ENCODE assay signal across 15 mouse cellular contexts in genomic region chr16:17656212-17656871, GRCm38 (mm10). TPM values are rescaled to one million over a fixed set of nuclear protein-coding genes. Genes with fewer than 3 reads are reported as not detected.
DNase-seq lines count a peak whose midpoint lies in the region; ATAC-seq and TF ChIP-seq lines count a peak whose summit lies in the region.
"Had no signal": no experiment of that assay in that cellular context is flagged by ENCODE, and none has a peak within 500 bp of the region (broad histone marks: within the 10 kb centered on the region; RNA-seq: fewer than 3 reads in every experiment).

No protein-coding gene starts in this region.

- H3K27ac ChIP-seq in heart, embryonic 12.5 days (ENCODE audit: poor library complexity, severe bottlenecking) = peak overlapping the region; percentile 63
- no peak overlapping the region for H3K27ac ChIP-seq in kidney, embryonic 14.5 days (ENCODE audit: low read depth, low read length)
- H3K27ac ChIP-seq in intestine, embryonic 15.5 days = peak overlapping the region; percentile 38; the same call in 1 of the 2 replicates
- H3K27ac ChIP-seq in thymus, adult 2 months (ENCODE audit: control insufficient read depth, insufficient read depth, low read length) = no peak overlapping the region
- H3K27ac ChIP-seq: forebrain, embryonic 15.5 days; hindbrain, postnatal 0 days had no signal

- 36% methylated on average over 5 of the region's 5 CpGs for WGBS in heart, embryonic 12.5 days
- WGBS in kidney, embryonic 14.5 days = 90% methylated on average over 5 of the region's 5 CpGs
- WGBS in intestine, embryonic 15.5 days = 66% methylated on average over 5 of the region's 5 CpGs
- 91% methylated on average over 5 of the region's 5 CpGs for WGBS in thymus, adult 2 months

- H3K36me3 ChIP-seq in heart, embryonic 12.5 days = peaks cover 74% of the 10 kb centered on the region
- H3K36me3 ChIP-seq in kidney, embryonic 14.5 days (ENCODE audit: control insufficient read depth, insufficient read depth, low read length) = peaks cover 65% of the 10 kb centered on the region
- peaks cover 42% of the 10 kb centered on the region for H3K36me3 ChIP-seq in intestine, embryonic 15.5 days
- H3K36me3 ChIP-seq in thymus, adult 2 months (ENCODE audit: control insufficient read depth, insufficient read depth, low read length) = peaks cover 46% of the 10 kb centered on the region

- peak; percentile 31; the same call in 1 of the 2 replicates for ATAC-seq in heart, embryonic 12.5 days (ENCODE audit: insufficient number of reproducible peaks, low FRiP score)
- no peak for ATAC-seq in kidney, embryonic 14.5 days (ENCODE audit: low FRiP score, low TSS enrichment)
- peak; percentile 85 for ATAC-seq in intestine, embryonic 15.5 days
- ATAC-seq: forebrain, embryonic 15.5 days; hindbrain, postnatal 0 days had no signal

- TF ChIP-seq POLR2A in thymus, adult 2 months (IDR thresholded peaks at IDR 0.05; ENCODE audit: control insufficient read depth, extremely low read depth, insufficient read depth, low read length, poor library complexity) = no peak

- H3K9ac ChIP-seq in heart, embryonic 12.5 days = 0 out of 2 replicates have a peak overlapping the region, but pooled peaks have one; percentile 7
- no peak overlapping the region for H3K9ac ChIP-seq in kidney, embryonic 14.5 days (ENCODE audit: low read depth, low read length)
- H3K9ac ChIP-seq in intestine, embryonic 15.5 days = no peak overlapping the region
- H3K9ac ChIP-seq: forebrain, embryonic 15.5 days had no signal

- TF ChIP-seq CTCF in thymus, adult 2 months (IDR thresholded peaks at IDR 0.05; ENCODE audit: borderline replicate concordance, control insufficient read depth, extremely low read depth, insufficient read depth, low read length, poor library complexity) = no peak

- no peaks in the 10 kb centered on the region for H3K9me3 ChIP-seq in heart, embryonic 12.5 days (replicated peaks)
- H3K9me3 ChIP-seq in kidney, embryonic 14.5 days (ENCODE audit: control insufficient read depth, low read length) = no peaks in the 10 kb centered on the region
- H3K9me3 ChIP-seq in intestine, embryonic 15.5 days = no peaks in the 10 kb centered on the region
- H3K9me3 ChIP-seq: forebrain, embryonic 15.5 days; megakaryocyte, embryonic 14.5 days had no signal

- peaks cover 17% of the 10 kb centered on the region for H3K4me1 ChIP-seq in heart, embryonic 12.5 days (replicated peaks)
- H3K4me1 ChIP-seq in kidney, embryonic 14.5 days (ENCODE audit: control insufficient read depth, insufficient read depth, low read length) = no peaks in the 10 kb centered on the region
- H3K4me1 ChIP-seq in intestine, embryonic 15.5 days (replicated peaks) = no peaks in the 10 kb centered on the region
- H3K4me1 ChIP-seq in thymus, adult 2 months (replicated peaks; ENCODE audit: control insufficient read depth, insufficient read depth, low read length) = no peaks in the 10 kb centered on the region
- H3K4me1 ChIP-seq: forebrain, embryonic 15.5 days had no signal

- intact Hi-C loops in heart, postnatal 25 days (cut with DNase I) = no loop called here

- DNase-seq in adrenal gland, postnatal 10 days = peak; percentile 38
- DNase-seq in adrenal gland, postnatal 4 days (ENCODE audit: low spot score in 2 of 2) = no peak
- DNase-seq in heart, postnatal 25 days (ENCODE audit: low spot score) = no peak
- DNase-seq in kidney, postnatal 14 days = peak; percentile 30
- DNase-seq in thymus, adult 2 months = no peak
- DNase-seq: cerebellum, postnatal 10 days; right cerebral cortex, postnatal 4 days had no signal

- H3K4me2 ChIP-seq in heart, embryonic 12.5 days = no peak overlapping the region
- no peak overlapping the region for H3K4me2 ChIP-seq in kidney, embryonic 14.5 days (replicated peaks; ENCODE audit: low read depth, low read length)
- no peak overlapping the region for H3K4me2 ChIP-seq in intestine, embryonic 15.5 days (replicated peaks)
- H3K4me2 ChIP-seq: forebrain, embryonic 15.5 days had no signal

- H3K27me3 ChIP-seq in heart, embryonic 12.5 days (replicated peaks) = no peaks in the 10 kb centered on the region
- no peaks in the 10 kb centered on the region for H3K27me3 ChIP-seq in kidney, embryonic 14.5 days (ENCODE audit: control insufficient read depth, insufficient read depth, low read length)
- H3K27me3 ChIP-seq in intestine, embryonic 15.5 days (replicated peaks) = no peaks in the 10 kb centered on the region
- no peaks in the 10 kb centered on the region for H3K27me3 ChIP-seq in thymus, adult 2 months (ENCODE audit: control insufficient read depth, insufficient read depth, low read length)
- H3K27me3 ChIP-seq: forebrain, embryonic 15.5 days; megakaryocyte, embryonic 14.5 days had no signal

- H3K4me3 ChIP-seq in heart, embryonic 12.5 days = no peak overlapping the region
- no peak overlapping the region for H3K4me3 ChIP-seq in kidney, embryonic 14.5 days (ENCODE audit: low read length)
- no peak overlapping the region for H3K4me3 ChIP-seq in intestine, embryonic 15.5 days (replicated peaks)
- no peak overlapping the region for H3K4me3 ChIP-seq in thymus, adult 2 months (ENCODE audit: control insufficient read depth, insufficient read depth, low read length)
- H3K4me3 ChIP-seq: erythroblast, embryonic 14.5 days; forebrain, embryonic 15.5 days; megakaryocyte, embryonic 14.5 days had no signal

RNA-seq across cellular contexts. Expression of gene Ccdc74a, which starts 10.1 kb away (rescaled TPM):
- total RNA-seq in adrenal gland, postnatal 10 days (2021) = 1 to 10 TPM; 2.5 to 3.2 TPM
- total RNA-seq in adrenal gland, postnatal 4 days (2021) = 1 to 10 TPM; 6.2 to 6.5 TPM
- polyA plus RNA-seq in heart, embryonic 12.5 days (2016; fragmentation: Nextera tagmentation; extraction: Ambion mirVana) = 4.4 and 5.5 TPM in 2 replicates
- under 1 TPM in 1 of 2 experiments, not detected in 1; 0.36 TPM for total RNA-seq in heart, postnatal 25 days (2021)
- 7.0 and 8.6 TPM in 2 replicates for polyA plus RNA-seq in kidney, embryonic 14.5 days (2014; fragmentation: Nextera tagmentation; extraction: Ambion mirVana)
- polyA plus RNA-seq in intestine, embryonic 15.5 days (2015; fragmentation: Nextera tagmentation; extraction: Ambion mirVana) = 4.0 and 6.7 TPM in 2 replicates
- 0.50 and 0.61 TPM in 2 replicates for polyA plus RNA-seq in thymus, adult 2 months (2012; rRNA removed)
- total RNA-seq: monocyte, adult 5-6 weeks had no signal

RNA-seq across cellular contexts. Expression of gene Smpd4, which starts 37.2 kb away (rescaled TPM):
- total RNA-seq in adrenal gland, postnatal 10 days (2021) = 10 to 100 TPM; 24.4 to 28.0 TPM
- total RNA-seq in adrenal gland, postnatal 4 days (2021) = 10 to 100 TPM; 50.2 to 52.4 TPM
- 30.3 and 31.4 TPM in 2 replicates for polyA plus RNA-seq in heart, embryonic 12.5 days (2016; fragmentation: Nextera tagmentation; extraction: Ambion mirVana)
- total RNA-seq in heart, postnatal 25 days (2021) = 10 to 100 TPM; 18.3 to 20.7 TPM
- 33.4 and 54.9 TPM in 2 replicates for polyA plus RNA-seq in kidney, embryonic 14.5 days (2014; fragmentation: Nextera tagmentation; extraction: Ambion mirVana)
- 26.8 and 27.5 TPM in 2 replicates for polyA plus RNA-seq in intestine, embryonic 15.5 days (2015; fragmentation: Nextera tagmentation; extraction: Ambion mirVana)
- 134 and 144 TPM in 2 replicates for polyA plus RNA-seq in thymus, adult 2 months (2012; rRNA removed)

Comparison
In these comparisons a context has a peak if more than half of its experiments do, and no peak if none do; other contexts are left out.
1. DNase-seq: peak in adrenal gland, postnatal 10 days (single experiment) and kidney, postnatal 14 days (single experiment); none in adrenal gland, postnatal 4 days (0 of 2), heart, postnatal 25 days (single experiment) and thymus, adult 2 months (single experiment).
2. H3K27ac ChIP-seq: peak in heart, embryonic 12.5 days (single experiment) and intestine, embryonic 15.5 days (single experiment); none in kidney, embryonic 14.5 days (single experiment) and thymus, adult 2 months (single experiment).